Mouse (Mus musculus) CH12.LX (cell line): ENCODE measurements at regions not wholly inside any gene's neighbourhood (a gene's known extent, or its start where the extent isn't known, plus 50 kb on each side); places are given as distances from the start of the nearest gene placed in this dataset.

Experiments used
- DNase-seq: peaks from one replicate; pipeline ENCODE4 v3.0.0-alpha.2; 2013; ENCODE audit errors: extremely low read depth
- H3K27ac ChIP-seq: 2 replicates; pipeline ENCODE4 v1.5.1; 2012; ENCODE audit warnings: low read depth, mild to moderate bottlenecking, control low read depth, moderate library complexity; ENCODE audit not compliant: insufficient read depth
- H3K27me3 ChIP-seq: replicated peaks from 2 replicates; pipeline ENCODE3; 2012; ENCODE audit warnings: inconsistent platforms
- H3K36me3 ChIP-seq, 2 experiments: replicated peaks in 1 of 2; 2 replicates each; pipeline versions ENCODE3 to v1.6.1; 2012; ENCODE audit warnings: inconsistent platforms in 1 of 2, low read length in 1 of 2, mild to moderate bottlenecking in 1 of 2, mixed read lengths in 1 of 2, moderate library complexity in 1 of 2; ENCODE audit not compliant: control insufficient read depth in 1 of 2, insufficient read depth in 1 of 2
- H3K4me1 ChIP-seq, 2 experiments: 2 replicates each; pipeline ENCODE4 v1.6.1; 2012; ENCODE audit warnings: inconsistent platforms in 1 of 2, moderate library complexity in 1 of 2; ENCODE audit not compliant: insufficient read depth in 2 of 2, control insufficient read depth in 1 of 2
- H3K4me2 ChIP-seq: 2 replicates; pipeline ENCODE4 v1.6.1; 2012; ENCODE audit warnings: low read depth, mild to moderate bottlenecking, control low read depth; ENCODE audit not compliant: poor library complexity, insufficient read depth, severe bottlenecking
- H3K4me3 ChIP-seq, 3 experiments: fragments of 150-350 bp in 1 of 3; sonication (generic) in 1 of 3; replicated peaks in 1 of 3; 2 replicates each; pipeline versions ENCODE3 to v1.5.1; 2011 to 2012; ENCODE audit warnings: low read depth in 2 of 3, low read length in 2 of 3, mild to moderate bottlenecking in 2 of 3, moderate library complexity in 2 of 3, control low read depth in 1 of 3, improper control_type of control experiment in 1 of 3, inconsistent platforms in 1 of 3, mixed read lengths in 1 of 3; ENCODE audit not compliant: poor library complexity in 1 of 3
- H3K79me2 ChIP-seq: replicated peaks from 2 replicates; pipeline ENCODE4 v1.6.1; 2012; ENCODE audit warnings: mild to moderate bottlenecking, moderate library complexity; ENCODE audit not compliant: control insufficient read depth, poor library complexity, insufficient read depth, severe bottlenecking; ENCODE audit errors: extremely low read depth
- H3K9ac ChIP-seq: 2 replicates; pipeline ENCODE4 v1.6.1; 2012; ENCODE audit warnings: low read depth, mild to moderate bottlenecking, control low read depth, moderate library complexity; ENCODE audit not compliant: insufficient read depth
- H3K9me3 ChIP-seq: replicated peaks from 2 replicates; pipeline ENCODE3; 2012; ENCODE audit warnings: low read length, inconsistent platforms, mixed read lengths
- BHLHE40 ChIP-seq: IDR thresholded peaks from 2 replicates; pipeline ENCODE4 v1.6.1; 2011; ENCODE audit warnings: mild to moderate bottlenecking, low read depth, low read length, improper control_type of control experiment
- CHD1 ChIP-seq: IDR thresholded peaks from 2 replicates; pipeline ENCODE4 v1.6.1; 2012; ENCODE audit warnings: low read depth, low read length, improper control_type of control experiment, inconsistent platforms
- CHD2 ChIP-seq: IDR thresholded peaks from 2 replicates; pipeline ENCODE4 v1.6.1; 2011; ENCODE audit warnings: low read length, improper control_type of control experiment
- EP300 ChIP-seq: IDR thresholded peaks from 2 replicates; pipeline ENCODE4 v1.6.1; 2011; ENCODE audit warnings: low read length, improper control_type of control experiment
- IRF4 ChIP-seq: IDR thresholded peaks from 2 replicates; pipeline ENCODE4 v1.6.1; 2014; ENCODE audit warnings: low read depth, mild to moderate bottlenecking, inconsistent platforms, low read length, improper control_type of control experiment
- JUND ChIP-seq: conservative IDR thresholded peaks from 2 replicates; pipeline ENCODE4 v1.6.1; 2011; ENCODE audit warnings: low read depth, low read length, improper control_type of control experiment
- KAT2A ChIP-seq: IDR thresholded peaks from 2 replicates; pipeline ENCODE4 v1.6.1; 2012; ENCODE audit warnings: low read length, improper control_type of control experiment, inconsistent platforms; ENCODE audit not compliant: insufficient replicate concordance
- MAFK ChIP-seq: IDR thresholded peaks from 2 replicates; pipeline ENCODE4 v1.6.1; 2011; ENCODE audit warnings: low read length, improper control_type of control experiment; ENCODE audit not compliant: insufficient replicate concordance
- MAZ ChIP-seq: IDR thresholded peaks from 2 replicates; pipeline ENCODE4 v1.6.1; 2012; ENCODE audit warnings: low read depth, mild to moderate bottlenecking, inconsistent platforms, low read length, improper control_type of control experiment, moderate library complexity
- MEF2A ChIP-seq: IDR thresholded peaks from 2 replicates; pipeline ENCODE4 v1.6.1; 2014; ENCODE audit warnings: low read depth, mild to moderate bottlenecking, inconsistent platforms, low read length, improper control_type of control experiment, borderline replicate concordance
- MYC ChIP-seq: IDR thresholded peaks from 2 replicates; pipeline ENCODE4 v1.6.1; 2011; ENCODE audit warnings: low read depth, mild to moderate bottlenecking, improper control_type of control experiment, low read length
- NELFE ChIP-seq: IDR thresholded peaks from 2 replicates; pipeline ENCODE4 v1.6.1; 2011; ENCODE audit warnings: low read depth, low read length, improper control_type of control experiment
- POLR2AphosphoS2 ChIP-seq: IDR thresholded peaks from 2 replicates; pipeline ENCODE4 v1.6.1; 2011; ENCODE audit warnings: low read depth, low read length, improper control_type of control experiment
- RAD21 ChIP-seq: IDR thresholded peaks from 2 replicates; pipeline ENCODE4 v1.6.1; 2011; ENCODE audit warnings: low read depth, mild to moderate bottlenecking, low read length, improper control_type of control experiment, moderate library complexity
- TBP ChIP-seq: conservative IDR thresholded peaks from 2 replicates; pipeline ENCODE4 v1.6.1; 2011; ENCODE audit warnings: low read depth, low read length, improper control_type of control experiment
- TCF12 ChIP-seq: IDR thresholded peaks from 2 replicates; pipeline ENCODE4 v1.6.1; 2014; ENCODE audit warnings: low read depth, mild to moderate bottlenecking, inconsistent platforms, low read length, improper control_type of control experiment
- UBTF ChIP-seq: IDR thresholded peaks from 2 replicates; pipeline ENCODE4 v1.6.1; 2012; ENCODE audit warnings: low read depth, mild to moderate bottlenecking, inconsistent platforms, low read length, improper control_type of control experiment, moderate library complexity
- USF1 ChIP-seq: IDR thresholded peaks from 2 replicates; pipeline ENCODE4 v1.6.1; 2014; ENCODE audit warnings: low read depth, mild to moderate bottlenecking, inconsistent platforms, low read length, improper control_type of control experiment
- USF2 ChIP-seq: conservative IDR thresholded peaks from 2 replicates; pipeline ENCODE4 v1.6.1; 2011; ENCODE audit warnings: low read depth, low read length, improper control_type of control experiment
- ZKSCAN1 ChIP-seq: IDR thresholded peaks from 2 replicates; pipeline ENCODE4 v1.6.1; 2012; ENCODE audit warnings: low read depth, inconsistent platforms, low read length, improper control_type of control experiment, borderline replicate concordance
- dilution Hi-C: fragments of 300-500 bp; cut with MboI; formaldehyde crosslinking; loops from 2 replicates; pipeline ENCODE4 v1.14.3; 2020; ENCODE audit warnings: low sequenced_read_pairs; ENCODE audit not compliant: extremely low pct_unique_long_range_greater_than_20kb, extremely low pct_ligation_motif_present
- in situ Hi-C: fragments of 300-500 bp; cut with MboI; formaldehyde crosslinking; loops from 3 replicates; pipeline ENCODE4 v1.14.3; 2019; ENCODE audit warnings: low sequenced_read_pairs, low pct_ligation_motif_present, low pct_unique_long_range_greater_than_20kb, mixed read lengths

- dilution Hi-C loops, result no loop called here
- Histone ChIP-seq H3K4me3 (no peak overlapping the region), H3K9me3 (no peaks in the 10 kb centered on the region), H3K4me2 (no peak overlapping the region), H3K79me2 (no peaks in the 10 kb centered on the region), H3K27me3 (no peaks in the 10 kb centered on the region), H3K4me1 (no peaks in the 10 kb centered on the region), H3K27ac (no peak overlapping the region), H3K36me3 (no peaks in the 10 kb centered on the region), H3K9ac (no peak overlapping the region)
- DNase-seq, result no peak
- TF ChIP-seq POLR2AphosphoS2 (no peak), USF1 (no peak), ZKSCAN1 (no peak), KAT2A (no peak), UBTF (no peak), NELFE (no peak), MAFK (no peak), JUND (no peak), MAZ (no peak), CHD2 (no peak), RAD21 (no peak), BHLHE40 (no peak), MYC (no peak)
- in situ Hi-C loops, result no loop called here
Measured at GRCm38 (mm10) chr12:7855683-7856082, 121.8 kb upstream of the Apob start.

GRCm38 (mm10) chr12:7859533-7859932 lies 117.9 kb upstream of the Apob start:
- Histone ChIP-seq H3K4me3 (no peak overlapping the region), H3K36me3 (no peaks in the 10 kb centered on the region), H3K4me2 (no peak overlapping the region), H3K9me3 (no peaks in the 10 kb centered on the region), H3K27me3 (no peaks in the 10 kb centered on the region), H3K27ac (no peak overlapping the region), H3K9ac (no peak overlapping the region), H3K79me2 (no peaks in the 10 kb centered on the region), H3K4me1 (no peaks in the 10 kb centered on the region)
- TF ChIP-seq MEF2A (no peak), CHD1 (no peak), ZKSCAN1 (no peak), TCF12 (no peak), EP300 (no peak), TBP (no peak), IRF4 (no peak), USF2 (no peak)
- no peak for DNase-seq
- in situ Hi-C loops (no loop called here), dilution Hi-C loops (no loop called here)
